Mouse (Mus musculus) heart, embryonic 14.5 days (tissue): ENCODE results near the gene Arhgap6. TPM values are rescaled to one million over a fixed set of nuclear protein-coding genes. Genes with fewer than 3 reads are reported as not detected.

ENCODE experiments used
- ATAC-seq: fragments of 200-750 bp; cut with Nextera tagmentation; 2 replicates; pipeline ENCODE4 v1.8.0; 2017; ENCODE audit warnings: low read depth, moderate TSS enrichment; ENCODE audit not compliant: insufficient number of reproducible peaks, insufficient read depth, low FRiP score
- H3K27ac ChIP-seq, 2 experiments: fragments of 200-500 bp in 1 of 2; fragments of 300-500 bp in 1 of 2; sonication (generic) in 1 of 2; replicated peaks in 1 of 2; 2 replicates each; pipeline ENCODE4 v1.5.1; 2012 to 2014; ENCODE audit warnings: low read depth in 2 of 2, low read length in 2 of 2, control low read depth in 1 of 2, mild to moderate bottlenecking in 1 of 2, mixed read lengths in 1 of 2; ENCODE audit not compliant: control insufficient read depth in 1 of 2, insufficient read depth in 1 of 2
- H3K27me3 ChIP-seq: fragments of 300-500 bp; sonication (generic); 2 replicates; pipeline ENCODE4 v1.6.1; 2014; ENCODE audit warnings: mild to moderate bottlenecking, low read length, control low read depth; ENCODE audit not compliant: control insufficient read depth, insufficient read depth
- H3K36me3 ChIP-seq: fragments of 300-500 bp; sonication (generic); 2 replicates; pipeline ENCODE4 v1.6.1; 2014; ENCODE audit warnings: mild to moderate bottlenecking, control low read depth, low read length, mixed read lengths; ENCODE audit not compliant: control insufficient read depth, insufficient read depth
- H3K4me1 ChIP-seq, 2 experiments: fragments of 200-500 bp in 1 of 2; fragments of 300-500 bp in 1 of 2; sonication (generic) in 1 of 2; 2 replicates each; pipeline ENCODE4 v1.6.1; 2012 to 2014; ENCODE audit warnings: low read length in 2 of 2, control low read depth in 1 of 2, mixed read lengths in 1 of 2; ENCODE audit not compliant: control insufficient read depth in 2 of 2, insufficient read depth in 2 of 2
- H3K4me2 ChIP-seq: fragments of 300-500 bp; sonication (generic); 2 replicates; pipeline ENCODE4 v1.6.1; 2014; ENCODE audit warnings: mild to moderate bottlenecking, low read length
- H3K4me3 ChIP-seq, 2 experiments: fragments of 200-500 bp in 1 of 2; fragments of 300-500 bp in 1 of 2; sonication (generic) in 1 of 2; 2 replicates each; pipeline ENCODE4 v1.5.1; 2012 to 2014; ENCODE audit warnings: low read length in 2 of 2, mild to moderate bottlenecking in 2 of 2, control low read depth in 1 of 2, low read depth in 1 of 2, moderate library complexity in 1 of 2; ENCODE audit not compliant: control insufficient read depth in 1 of 2, insufficient read depth in 1 of 2
- H3K9ac ChIP-seq: fragments of 300-500 bp; sonication (generic); 2 replicates; pipeline ENCODE4 v1.6.1; 2014; ENCODE audit warnings: mild to moderate bottlenecking, low read length
- H3K9me3 ChIP-seq: fragments of 300-500 bp; sonication (generic); 2 replicates; pipeline ENCODE4 v1.6.1; 2016; ENCODE audit warnings: low read length, control low read depth; ENCODE audit not compliant: control insufficient read depth
- WGBS: fragments of 180-500 bp; shearing (Covaris S2); extraction: QIAGEN DNeasy Blood & Tissue Kit; methylation state at CpG from one replicate; pipeline ENCODE4 v1.1.7; 2014; 5-methylcytosine and 5-hydroxymethylcytosine counted together
- polyA plus RNA-seq: library from polyadenylated mRNA; unstranded; fragments of >200 nt; fragmentation: Nextera tagmentation; extraction: Ambion mirVana; gene quantifications from 2 replicates; pipeline ENCODE4 v1.2.1, GENCODE M21; 2014

The Arhgap6 gene
- polyA plus RNA-seq: 7.2 and 8.5 TPM in 2 replicates

GRCm38 (mm10) chrX:168794974-168795858 is at the start of gene Arhgap6:
Gene Arhgap6 (plus strand): TSS chrX:168795099.
- Histone ChIP-seq H3K27me3 (no peaks in the 10 kb centered on the region), H3K9me3 (no peaks in the 10 kb centered on the region), H3K4me3 (peak within 1 kb of the TSS; percentile 57 to 85), H3K27ac (peak within 1 kb of the TSS; percentile 62 to 82), H3K4me1 (no peaks in the 10 kb centered on the region), H3K4me2 (peak within 1 kb of the TSS; percentile 76), H3K36me3 (no peaks in the 10 kb centered on the region), H3K9ac (peak within 1 kb of the TSS; percentile 79)
- peak; percentile 53 for ATAC-seq
- 19% methylated on average over 44 of the region's 48 CpGs for WGBS

- H3K9me3 ChIP-seq: no peaks in the 10 kb centered on the region
- no peak overlapping the region for H3K9ac ChIP-seq
- H3K27ac ChIP-seq: no peak overlapping the region
- H3K27me3 ChIP-seq: no peaks in the 10 kb centered on the region
- WGBS: 52% methylated on average over 2 of the region's 2 CpGs
- H3K4me2 ChIP-seq: no peak overlapping the region
- H3K36me3 ChIP-seq: no peaks in the 10 kb centered on the region
- no peak overlapping the region for H3K4me3 ChIP-seq
- H3K4me1 ChIP-seq: no peaks in the 10 kb centered on the region
- ATAC-seq: no peak
These were observed 47.9 kb upstream of the Arhgap6 start for GRCm38 (mm10) chrX:168747011-168747410.

GRCm38 (mm10) chrX:168795859-168796848 is 1.3 kb downstream of the Arhgap6 start:
- H3K27ac ChIP-seq: peak overlapping the region; percentile 30 to 82
- H3K4me1 ChIP-seq: no peaks in the 10 kb centered on the region
- WGBS: 15% methylated on average over 55 of the region's 55 CpGs
- peak overlapping the region; percentile 57 to 85 for H3K4me3 ChIP-seq
- H3K36me3 ChIP-seq: no peaks in the 10 kb centered on the region
- ATAC-seq: no peak; the same call in 1 of the 2 replicates
- H3K9me3 ChIP-seq: no peaks in the 10 kb centered on the region
- no peaks in the 10 kb centered on the region for H3K27me3 ChIP-seq
- H3K4me2 ChIP-seq: peak overlapping the region; percentile 76
- peak overlapping the region; percentile 79 for H3K9ac ChIP-seq

GRCm38 (mm10) chrX:168804677-168805076 is 9.8 kb downstream of the Arhgap6 start:
- Histone ChIP-seq H3K4me2 (no peak overlapping the region), H3K27me3 (no peaks in the 10 kb centered on the region), H3K36me3 (no peaks in the 10 kb centered on the region), H3K9ac (no peak overlapping the region), H3K9me3 (no peaks in the 10 kb centered on the region), H3K4me1 (no peaks in the 10 kb centered on the region), H3K27ac (no peak overlapping the region), H3K4me3 (no peak overlapping the region)
- ATAC-seq: no peak
- 80% methylated on average over 2 of the region's 2 CpGs for WGBS

GRCm38 (mm10) chrX:168810513-168811265 is 15.8 kb downstream of the Arhgap6 start:
- no peaks in the 10 kb centered on the region for H3K36me3 ChIP-seq
- 71% methylated on average over 3 of the region's 3 CpGs for WGBS
- H3K4me3 ChIP-seq: no peak overlapping the region
- ATAC-seq: no peak
- H3K4me2 ChIP-seq: no peak overlapping the region
- no peak overlapping the region for H3K27ac ChIP-seq
- no peaks in the 10 kb centered on the region for H3K27me3 ChIP-seq
- H3K4me1 ChIP-seq: no peaks in the 10 kb centered on the region
- H3K9me3 ChIP-seq: no peaks in the 10 kb centered on the region
- no peak overlapping the region for H3K9ac ChIP-seq

- Histone ChIP-seq H3K27me3 (no peaks in the 10 kb centered on the region), H3K9me3 (no peaks in the 10 kb centered on the region), H3K27ac (no peak overlapping the region), H3K4me2 (no peak overlapping the region), H3K9ac (no peak overlapping the region), H3K4me3 (no peak overlapping the region), H3K4me1 (no peaks in the 10 kb centered on the region), H3K36me3 (no peaks in the 10 kb centered on the region)
- WGBS: 50% methylated on average over 3 of the region's 3 CpGs
- ATAC-seq: no peak
These were observed 24.0 kb downstream of the Arhgap6 start for GRCm38 (mm10) chrX:168818858-168819257.

- no peaks in the 10 kb centered on the region for H3K9me3 ChIP-seq
- no peaks in the 10 kb centered on the region for H3K27me3 ChIP-seq
- H3K4me2 ChIP-seq: no peak overlapping the region
- no peak overlapping the region for H3K4me3 ChIP-seq
- 76% methylated on average over 2 of the region's 2 CpGs for WGBS
- no peaks in the 10 kb centered on the region for H3K4me1 ChIP-seq
- H3K9ac ChIP-seq: no peak overlapping the region
- no peaks in the 10 kb centered on the region for H3K36me3 ChIP-seq
- ATAC-seq: no peak
- H3K27ac ChIP-seq: no peak overlapping the region
These were observed 29.3 kb downstream of the Arhgap6 start for GRCm38 (mm10) chrX:168824166-168824565.
